Mouse (Mus musculus): ENCODE measurements around the gene Gstm5. TPM values are rescaled to one million over a fixed set of nuclear protein-coding genes. Genes with fewer than 3 reads are reported as not detected.

Gene Gstm5
- 12.2 and 20.7 TPM in 2 replicates for total RNA-seq (2012; rRNA removed)

- in situ Hi-C loops (cut with MboI; ENCODE audit: low sequenced_read_pairs in 2 of 2, unreplicated experiment in 2 of 2), result no loop called here
- Histone ChIP-seq H3K4me3 (ENCODE audit: insufficient read depth in 1 of 2, low read depth in 1 of 2, low read length in 2 of 2, poor library complexity in 1 of 2, severe bottlenecking in 1 of 2) (peak within 1 kb of the TSS; percentile 38 to 59), H3K4me1 (ENCODE audit: control insufficient read depth in 2 of 2, insufficient read depth in 2 of 2, low read length in 2 of 2, poor library complexity in 1 of 2) (no peaks in the 10 kb centered on the region; a peak in 1 of 4 replicates), H3K36me3 (ENCODE audit: control insufficient read depth, insufficient read depth, low read length, poor library complexity, severe bottlenecking) (no peaks in the 10 kb centered on the region), H3K9ac (ENCODE audit: insufficient read depth, low read depth, low read length, poor library complexity, severe bottlenecking) (peak within 1 kb of the TSS; percentile 32; the same call in 1 of the 2 replicates), H3K27ac (ENCODE audit: insufficient read depth, low read depth, low read length, poor library complexity, severe bottlenecking) (no peak within 1 kb of the TSS), H3K9me3 (ENCODE audit: control insufficient read depth, insufficient read depth, low read depth, low read length) (no peaks in the 10 kb centered on the region)
- no peak for DNase-seq (ENCODE audit: low read depth, low spot score)
- TF ChIP-seq CHD2 (IDR thresholded peaks at IDR 0.05; ENCODE audit: low read depth, low read length) (no peak), HCFC1 (IDR thresholded peaks at IDR 0.05; ENCODE audit: borderline replicate concordance, insufficient read depth, low read length) (no peak), ZC3H11A (IDR thresholded peaks at IDR 0.05; ENCODE audit: borderline replicate concordance, low read depth, low read length) (no peak), ZNF384 (IDR thresholded peaks at IDR 0.05; ENCODE audit: low read depth, low read length) (no peak), MAFK (IDR thresholded peaks at IDR 0.05; ENCODE audit: insufficient read depth, low read depth, low read length) (no peak)
These were observed at the start of gene Gstm5 for GRCm38 (mm10) chr3:107895720-107896569. Gstm5 (plus strand) TSS chr3:107895821.

GRCm38 (mm10) chr3:107846175-107846574 lies 49.4 kb upstream of the Gstm5 start:
- no peaks in the 10 kb centered on the region for H3K36me3 ChIP-seq (ENCODE audit: control insufficient read depth, insufficient read depth, low read length, poor library complexity, severe bottlenecking)
- in situ Hi-C loops (cut with MboI; ENCODE audit: low sequenced_read_pairs in 2 of 2, unreplicated experiment in 2 of 2), result no loop called here
- no peak for DNase-seq (ENCODE audit: low read depth, low spot score)
- no peaks in the 10 kb centered on the region for H3K9me3 ChIP-seq (ENCODE audit: control insufficient read depth, insufficient read depth, low read depth, low read length)
- no peak overlapping the region for H3K9ac ChIP-seq (ENCODE audit: insufficient read depth, low read depth, low read length, poor library complexity, severe bottlenecking)
- H3K4me1 ChIP-seq (ENCODE audit: control insufficient read depth in 2 of 2, insufficient read depth in 2 of 2, low read length in 2 of 2, poor library complexity in 1 of 2), result peaks cover 0 to 12% of the 10 kb centered on the region in 2 experiments; a peak in 2 of 4 replicates
- no peak overlapping the region for H3K27ac ChIP-seq (ENCODE audit: insufficient read depth, low read depth, low read length, poor library complexity, severe bottlenecking)
- TF ChIP-seq ZC3H11A (IDR thresholded peaks at IDR 0.05; ENCODE audit: borderline replicate concordance, low read depth, low read length), result no peak
- no peak for TF ChIP-seq MAFK (IDR thresholded peaks at IDR 0.05; ENCODE audit: insufficient read depth, low read depth, low read length)
- no peak for TF ChIP-seq CHD2 (IDR thresholded peaks at IDR 0.05; ENCODE audit: low read depth, low read length)
- no peak for TF ChIP-seq HCFC1 (IDR thresholded peaks at IDR 0.05; ENCODE audit: borderline replicate concordance, insufficient read depth, low read length)
- TF ChIP-seq ZNF384 (IDR thresholded peaks at IDR 0.05; ENCODE audit: low read depth, low read length), result no peak
- H3K4me3 ChIP-seq (ENCODE audit: insufficient read depth in 1 of 2, low read depth in 1 of 2, low read length in 2 of 2, poor library complexity in 1 of 2, severe bottlenecking in 1 of 2), result no peak overlapping the region

GRCm38 (mm10) chr3:107846835-107847234 lies 48.8 kb upstream of the Gstm5 start:
- no peaks in the 10 kb centered on the region for H3K9me3 ChIP-seq (ENCODE audit: control insufficient read depth, insufficient read depth, low read depth, low read length)
- H3K36me3 ChIP-seq (ENCODE audit: control insufficient read depth, insufficient read depth, low read length, poor library complexity, severe bottlenecking), result no peaks in the 10 kb centered on the region
- no peak overlapping the region for H3K9ac ChIP-seq (ENCODE audit: insufficient read depth, low read depth, low read length, poor library complexity, severe bottlenecking)
- DNase-seq (ENCODE audit: low read depth, low spot score), result no peak
- no peak overlapping the region for H3K4me3 ChIP-seq (ENCODE audit: insufficient read depth in 1 of 2, low read depth in 1 of 2, low read length in 2 of 2, poor library complexity in 1 of 2, severe bottlenecking in 1 of 2)
- TF ChIP-seq CHD2 (IDR thresholded peaks at IDR 0.05; ENCODE audit: low read depth, low read length), result no peak
- TF ChIP-seq HCFC1 (IDR thresholded peaks at IDR 0.05; ENCODE audit: borderline replicate concordance, insufficient read depth, low read length), result no peak
- no peak for TF ChIP-seq ZC3H11A (IDR thresholded peaks at IDR 0.05; ENCODE audit: borderline replicate concordance, low read depth, low read length)
- TF ChIP-seq MAFK (IDR thresholded peaks at IDR 0.05; ENCODE audit: insufficient read depth, low read depth, low read length), result no peak
- no peak for TF ChIP-seq ZNF384 (IDR thresholded peaks at IDR 0.05; ENCODE audit: low read depth, low read length)
- in situ Hi-C loops (cut with MboI; ENCODE audit: low sequenced_read_pairs in 2 of 2, unreplicated experiment in 2 of 2), result no loop called here
- H3K4me1 ChIP-seq (ENCODE audit: control insufficient read depth in 2 of 2, insufficient read depth in 2 of 2, low read length in 2 of 2, poor library complexity in 1 of 2), result peaks cover 0 to 12% of the 10 kb centered on the region in 2 experiments; a peak in 2 of 4 replicates
- H3K27ac ChIP-seq (ENCODE audit: insufficient read depth, low read depth, low read length, poor library complexity, severe bottlenecking), result no peak overlapping the region

- TF ChIP-seq HCFC1 (IDR thresholded peaks at IDR 0.05; ENCODE audit: borderline replicate concordance, insufficient read depth, low read length) (no peak), MAFK (IDR thresholded peaks at IDR 0.05; ENCODE audit: insufficient read depth, low read depth, low read length) (no peak), CHD2 (IDR thresholded peaks at IDR 0.05; ENCODE audit: low read depth, low read length) (no peak), ZNF384 (IDR thresholded peaks at IDR 0.05; ENCODE audit: low read depth, low read length) (no peak), ZC3H11A (IDR thresholded peaks at IDR 0.05; ENCODE audit: borderline replicate concordance, low read depth, low read length) (no peak)
- Histone ChIP-seq H3K36me3 (ENCODE audit: control insufficient read depth, insufficient read depth, low read length, poor library complexity, severe bottlenecking) (no peaks in the 10 kb centered on the region), H3K9me3 (ENCODE audit: control insufficient read depth, insufficient read depth, low read depth, low read length) (no peaks in the 10 kb centered on the region), H3K4me3 (ENCODE audit: insufficient read depth in 1 of 2, low read depth in 1 of 2, low read length in 2 of 2, poor library complexity in 1 of 2, severe bottlenecking in 1 of 2) (no peak overlapping the region), H3K4me1 (ENCODE audit: control insufficient read depth in 2 of 2, insufficient read depth in 2 of 2, low read length in 2 of 2, poor library complexity in 1 of 2) (peaks cover 0 to 12% of the 10 kb centered on the region in 2 experiments; a peak in 2 of 4 replicates), H3K9ac (ENCODE audit: insufficient read depth, low read depth, low read length, poor library complexity, severe bottlenecking) (no peak overlapping the region), H3K27ac (ENCODE audit: insufficient read depth, low read depth, low read length, poor library complexity, severe bottlenecking) (no peak overlapping the region)
- in situ Hi-C loops (cut with MboI; ENCODE audit: low sequenced_read_pairs in 2 of 2, unreplicated experiment in 2 of 2), result no loop called here
- DNase-seq (ENCODE audit: low read depth, low spot score), result no peak
These were observed 47.5 kb upstream of the Gstm5 start for GRCm38 (mm10) chr3:107848126-107848525.

All from ES-E14 (cell line).